Mouse (Mus musculus) hindbrain, embryonic 12.5 days (tissue): ENCODE results near the gene Itprid2. TPM values are rescaled to one million over a fixed set of nuclear protein-coding genes. Genes with fewer than 3 reads are reported as not detected.
A peak's percentile ranks its signal among the peaks of the same experiment; 100 is the strongest.
"Not testable (repeated sequence)": the region's sequence is repeated elsewhere in the genome, so short reads cannot be mapped to it uniquely, and the experiment has no call there.

Experiments
- ATAC-seq: fragments of 200-750 bp; cut with Nextera tagmentation; 2 replicates; pipeline ENCODE4 v1.8.0; 2017; ENCODE audit warnings: moderate TSS enrichment; ENCODE audit not compliant: low FRiP score
- H3K27ac ChIP-seq: fragments of 300-500 bp; sonication (generic); 2 replicates; pipeline ENCODE4 v1.5.1; 2016; ENCODE audit warnings: mild to moderate bottlenecking
- H3K27me3 ChIP-seq: fragments of 300-500 bp; sonication (generic); 2 replicates; pipeline ENCODE4 v1.6.1; 2016; ENCODE audit warnings: mild to moderate bottlenecking
- H3K36me3 ChIP-seq: fragments of 300-500 bp; sonication (generic); 2 replicates; pipeline ENCODE4 v1.6.1; 2016; ENCODE audit warnings: mild to moderate bottlenecking
- H3K4me1 ChIP-seq: fragments of 300-500 bp; sonication (generic); 2 replicates; pipeline ENCODE4 v1.6.1; 2016
- H3K4me2 ChIP-seq: fragments of 300-500 bp; sonication (generic); replicated peaks from 2 replicates; pipeline ENCODE4 v1.6.1; 2016; ENCODE audit warnings: mild to moderate bottlenecking
- H3K4me3 ChIP-seq: fragments of 300-500 bp; sonication (generic); 2 replicates; pipeline ENCODE4 v1.5.1; 2016; ENCODE audit warnings: mild to moderate bottlenecking
- H3K9ac ChIP-seq: fragments of 300-500 bp; sonication (generic); 2 replicates; pipeline ENCODE4 v1.6.1; 2016; ENCODE audit warnings: mild to moderate bottlenecking, moderate library complexity
- H3K9me3 ChIP-seq: fragments of 300-500 bp; sonication (generic); replicated peaks from 2 replicates; pipeline ENCODE4 v1.6.1; 2016; ENCODE audit warnings: mild to moderate bottlenecking
- WGBS: fragments of 180-500 bp; shearing (Covaris S2); methylation state at CpG from one replicate; pipeline ENCODE4 v1.1.7; 2016; 5-methylcytosine and 5-hydroxymethylcytosine counted together
- polyA plus RNA-seq: library from polyadenylated mRNA; unstranded; fragments of >200 nt; fragmentation: Nextera tagmentation; extraction: Ambion mirVana; gene quantifications from 2 replicates; pipeline ENCODE4 v1.2.1, GENCODE M21; 2016

Itprid2 gene
- polyA plus RNA-seq = 7.4 and 8.1 TPM in 2 replicates

GRCm38 (mm10) chr2:79634528-79635400 lies at the start of gene Itprid2:
TSS of gene Itprid2 (plus strand) at chr2:79635352.
- Histone ChIP-seq H3K4me2 (peak within 1 kb of the TSS; percentile 69), H3K4me1 (no peaks in the 10 kb centered on the region; the same call in 1 of the 2 replicates), H3K27me3 (no peaks in the 10 kb centered on the region), H3K9me3 (no peaks in the 10 kb centered on the region), H3K36me3 (no peaks in the 10 kb centered on the region), H3K27ac (peak within 1 kb of the TSS; percentile 80), H3K4me3 (peak within 1 kb of the TSS; percentile 83), H3K9ac (peak within 1 kb of the TSS; percentile 83)
- WGBS = 3% methylated on average over 39 of the region's 46 CpGs
- ATAC-seq = peak; percentile 100

GRCm38 (mm10) chr2:79596177-79596576 lies 39.0 kb upstream of the Itprid2 start:
- H3K4me2 ChIP-seq = no peak overlapping the region
- no peaks in the 10 kb centered on the region for H3K27me3 ChIP-seq
- no peaks in the 10 kb centered on the region for H3K4me1 ChIP-seq
- H3K4me3 ChIP-seq = no peak overlapping the region
- H3K9me3 ChIP-seq = no peaks in the 10 kb centered on the region
- no peak overlapping the region for H3K27ac ChIP-seq
- WGBS = 87% methylated on average over 2 of the region's 2 CpGs
- no peaks in the 10 kb centered on the region for H3K36me3 ChIP-seq
- no peak overlapping the region for H3K9ac ChIP-seq
- ATAC-seq = no peak

GRCm38 (mm10) chr2:79597090-79597489 lies 38.1 kb upstream of the Itprid2 start:
- Histone ChIP-seq H3K27ac (no peak overlapping the region), H3K4me3 (no peak overlapping the region), H3K36me3 (no peaks in the 10 kb centered on the region), H3K4me2 (no peak overlapping the region), H3K9me3 (no peaks in the 10 kb centered on the region), H3K4me1 (no peaks in the 10 kb centered on the region), H3K9ac (no peak overlapping the region), H3K27me3 (no peaks in the 10 kb centered on the region)
- no peak for ATAC-seq

- not testable (repeated sequence) for H3K4me3 ChIP-seq, H3K9me3 ChIP-seq, H3K4me2 ChIP-seq, H3K36me3 ChIP-seq, H3K9ac ChIP-seq, ATAC-seq, H3K27me3 ChIP-seq, H3K27ac ChIP-seq, H3K4me1 ChIP-seq
- 69% methylated on average over 2 of the region's 2 CpGs for whole genome bisulfite sequencing
Measured at GRCm38 (mm10) chr2:79601109-79601508, 34.0 kb upstream of the Itprid2 start.

GRCm38 (mm10) chr2:79601691-79602116 lies 33.4 kb upstream of the Itprid2 start:
- Histone ChIP-seq H3K4me1 (no peaks in the 10 kb centered on the region), H3K9me3 (no peaks in the 10 kb centered on the region), H3K27me3 (no peaks in the 10 kb centered on the region), H3K4me3 (no peak overlapping the region), H3K27ac (no peak overlapping the region), H3K36me3 (no peaks in the 10 kb centered on the region), H3K9ac (no peak overlapping the region), H3K4me2 (no peak overlapping the region)
- ATAC-seq = no peak
- 37% methylated on average over 4 of the region's 4 CpGs for WGBS

GRCm38 (mm10) chr2:79602306-79602705 lies 32.8 kb upstream of the Itprid2 start:
- no peaks in the 10 kb centered on the region for H3K27me3 ChIP-seq
- no peaks in the 10 kb centered on the region for H3K9me3 ChIP-seq
- H3K36me3 ChIP-seq = no peaks in the 10 kb centered on the region
- H3K4me2 ChIP-seq = no peak overlapping the region
- no peaks in the 10 kb centered on the region for H3K4me1 ChIP-seq
- 83% methylated on average over 6 of the region's 6 CpGs for WGBS
- ATAC-seq = no peak
- H3K4me3 ChIP-seq = no peak overlapping the region
- no peak overlapping the region for H3K9ac ChIP-seq
- H3K27ac ChIP-seq = no peak overlapping the region

GRCm38 (mm10) chr2:79603363-79603762 lies 31.8 kb upstream of the Itprid2 start:
- no peaks in the 10 kb centered on the region for H3K9me3 ChIP-seq
- no peaks in the 10 kb centered on the region for H3K27me3 ChIP-seq
- H3K4me3 ChIP-seq = no peak overlapping the region
- no peak overlapping the region for H3K4me2 ChIP-seq
- no peaks in the 10 kb centered on the region for H3K4me1 ChIP-seq
- no peak overlapping the region for H3K9ac ChIP-seq
- no peak overlapping the region for H3K27ac ChIP-seq
- WGBS = 87% methylated on average over 4 of the region's 4 CpGs
- no peaks in the 10 kb centered on the region for H3K36me3 ChIP-seq
- no peak for ATAC-seq

- ATAC-seq = no peak
- H3K27me3 ChIP-seq = no peaks in the 10 kb centered on the region
- no peaks in the 10 kb centered on the region for H3K36me3 ChIP-seq
- no peak overlapping the region for H3K4me2 ChIP-seq
- H3K9me3 ChIP-seq = no peaks in the 10 kb centered on the region
- no peak overlapping the region for H3K4me3 ChIP-seq
- WGBS = 71% methylated on average over 2 of the region's 2 CpGs
- no peaks in the 10 kb centered on the region for H3K4me1 ChIP-seq
- H3K9ac ChIP-seq = no peak overlapping the region
- no peak overlapping the region for H3K27ac ChIP-seq
Measured at GRCm38 (mm10) chr2:79606033-79606432, 29.1 kb upstream of the Itprid2 start.

- Histone ChIP-seq H3K9me3 (no peaks in the 10 kb centered on the region), H3K4me1 (no peaks in the 10 kb centered on the region), H3K36me3 (no peaks in the 10 kb centered on the region), H3K27me3 (no peaks in the 10 kb centered on the region), H3K4me2 (no peak overlapping the region), H3K27ac (no peak overlapping the region), H3K4me3 (no peak overlapping the region), H3K9ac (no peak overlapping the region)
- no peak for ATAC-seq
- WGBS = 85% methylated on average over 2 of the region's 2 CpGs
Measured at GRCm38 (mm10) chr2:79607181-79607580, 28.0 kb upstream of the Itprid2 start.

GRCm38 (mm10) chr2:79608301-79609074 lies 26.7 kb upstream of the Itprid2 start:
- 86% methylated on average over 8 of the region's 8 CpGs for WGBS
- Histone ChIP-seq H3K4me3 (no peak overlapping the region), H3K27me3 (no peaks in the 10 kb centered on the region), H3K27ac (no peak overlapping the region), H3K9ac (no peak overlapping the region), H3K4me2 (no peak overlapping the region), H3K36me3 (no peaks in the 10 kb centered on the region), H3K4me1 (no peaks in the 10 kb centered on the region), H3K9me3 (no peaks in the 10 kb centered on the region)
- ATAC-seq = no peak

- Histone ChIP-seq H3K4me2 (no peak overlapping the region), H3K4me1 (no peaks in the 10 kb centered on the region), H3K4me3 (no peak overlapping the region), H3K9ac (no peak overlapping the region), H3K9me3 (no peaks in the 10 kb centered on the region), H3K27me3 (no peaks in the 10 kb centered on the region), H3K36me3 (no peaks in the 10 kb centered on the region), H3K27ac (no peak overlapping the region)
- 78% methylated on average over 3 of the region's 3 CpGs for WGBS
- ATAC-seq = no peak
Measured at GRCm38 (mm10) chr2:79610894-79611293, 24.3 kb upstream of the Itprid2 start.

- 93% methylated on average over 2 of the region's 2 CpGs for WGBS
- Histone ChIP-seq H3K9ac (no peak overlapping the region), H3K4me2 (no peak overlapping the region), H3K27me3 (no peaks in the 10 kb centered on the region), H3K4me1 (no peaks in the 10 kb centered on the region), H3K4me3 (no peak overlapping the region), H3K27ac (no peak overlapping the region), H3K9me3 (no peaks in the 10 kb centered on the region), H3K36me3 (no peaks in the 10 kb centered on the region)
- ATAC-seq = no peak
Measured at GRCm38 (mm10) chr2:79618145-79618544, 17.0 kb upstream of the Itprid2 start.
